In genomic region chr5:64886101-64886500, GRCm38 (mm10) we compare ENCODE assay signal across 24 mouse cellular contexts. TPM values are rescaled to one million over a fixed set of nuclear protein-coding genes. Genes with fewer than 3 reads are reported as not detected.
DNase-seq lines count a peak whose midpoint lies in the region; ATAC-seq and TF ChIP-seq lines count a peak whose summit lies in the region.
"Had no signal": no experiment of that assay in that cellular context is flagged by ENCODE, and none has a peak within 500 bp of the region (broad histone marks: within the 10 kb centered on the region; RNA-seq: fewer than 3 reads in every experiment).

No protein-coding gene starts in this region.

- no peak overlapping the region for H3K4me2 ChIP-seq in CH12.LX (ENCODE audit: insufficient read depth, low read depth, poor library complexity, severe bottlenecking)
- H3K4me2 ChIP-seq in neural tube, embryonic 15.5 days: no peak overlapping the region
- H3K4me2 ChIP-seq: embryonic facial prominence, embryonic 12.5 days; forebrain, embryonic 13.5 days; heart, embryonic 15.5 days; hindbrain, embryonic 15.5 days; liver, embryonic 11.5 days; midbrain, embryonic 12.5 days had no signal

- no peak overlapping the region for H3K4me3 ChIP-seq in CH12.LX (replicated peaks in 1 of 3; ENCODE audit: low read depth in 2 of 3, low read length in 2 of 3, poor library complexity in 1 of 3)
- H3K4me3 ChIP-seq in spleen, adult 2 months (ENCODE audit: extremely low read depth, insufficient read depth, insufficient read length): no peak overlapping the region
- H3K4me3 ChIP-seq in neural tube, embryonic 15.5 days (replicated peaks): no peak overlapping the region
- H3K4me3 ChIP-seq: embryonic facial prominence, embryonic 12.5 days; forebrain, embryonic 13.5 days; gastrocnemius, adult 2 months; heart, embryonic 15.5 days; hindbrain, embryonic 15.5 days; midbrain, embryonic 12.5 days had no signal

- no peak overlapping the region for H3K9ac ChIP-seq in CH12.LX (ENCODE audit: insufficient read depth, low read depth)
- no peak overlapping the region for H3K9ac ChIP-seq in neural tube, embryonic 15.5 days (replicated peaks)
- H3K9ac ChIP-seq: embryonic facial prominence, embryonic 12.5 days; forebrain, embryonic 13.5 days; heart, embryonic 15.5 days; hindbrain, embryonic 15.5 days; liver, postnatal 0 days; midbrain, embryonic 12.5 days had no signal

- no peak overlapping the region for H3K27ac ChIP-seq in CH12.LX (ENCODE audit: insufficient read depth, low read depth)
- peak overlapping the region; percentile 77 for H3K27ac ChIP-seq in spleen, adult 2 months (ENCODE audit: insufficient read depth, low read length)
- no peak overlapping the region for H3K27ac ChIP-seq in neural tube, embryonic 15.5 days (replicated peaks)
- H3K27ac ChIP-seq: embryonic facial prominence, embryonic 12.5 days; forebrain, embryonic 13.5 days; gastrocnemius, adult 2 months; heart, embryonic 15.5 days; hindbrain, embryonic 15.5 days; midbrain, embryonic 12.5 days had no signal

- peaks cover 4 to 35% of the 10 kb centered on the region in 2 experiments for H3K4me1 ChIP-seq in CH12.LX (ENCODE audit: control insufficient read depth in 1 of 2, insufficient read depth in 2 of 2)
- H3K4me1 ChIP-seq in spleen, adult 2 months (ENCODE audit: control insufficient read depth, insufficient read depth, insufficient read length): peaks cover 15% of the 10 kb centered on the region; the same call in 1 of the 2 replicates
- peaks cover 8% of the 10 kb centered on the region for H3K4me1 ChIP-seq in neural tube, embryonic 15.5 days
- H3K4me1 ChIP-seq: forebrain, embryonic 13.5 days; midbrain, embryonic 12.5 days had no signal

- peaks cover 19% of the 10 kb centered on the region for H3K9me3 ChIP-seq in CH12.LX (replicated peaks; ENCODE audit: low read length)
- no peaks in the 10 kb centered on the region for H3K9me3 ChIP-seq in neural tube, embryonic 15.5 days (replicated peaks)
- H3K9me3 ChIP-seq: hindbrain, embryonic 15.5 days; midbrain, embryonic 12.5 days had no signal

- peak; percentile 64; the same call in 1 of the 2 replicates for TF ChIP-seq EP300 in CH12.LX (IDR thresholded peaks at IDR 0.05; ENCODE audit: low read length)

- no peaks in the 10 kb centered on the region for H3K79me2 ChIP-seq in CH12.LX (replicated peaks; ENCODE audit: control insufficient read depth, extremely low read depth, insufficient read depth, poor library complexity, severe bottlenecking)

- TF ChIP-seq POLR2A in CH12.LX (IDR thresholded peaks at IDR 0.05; ENCODE audit: low read depth, low read length): no peak
- no peak for TF ChIP-seq POLR2A in spleen, adult 2 months (IDR thresholded peaks at IDR 0.05; ENCODE audit: low read depth, low read length)

- no peaks in the 10 kb centered on the region for H3K36me3 ChIP-seq in CH12.LX (replicated peaks in 1 of 2; ENCODE audit: control insufficient read depth in 1 of 2, insufficient read depth in 1 of 2, low read length in 1 of 2)
- no peaks in the 10 kb centered on the region for H3K36me3 ChIP-seq in spleen, adult 2 months (ENCODE audit: control insufficient read depth, insufficient read depth, low read length)
- no peaks in the 10 kb centered on the region for H3K36me3 ChIP-seq in neural tube, embryonic 15.5 days
- H3K36me3 ChIP-seq: embryonic facial prominence, embryonic 12.5 days; heart, embryonic 15.5 days; hindbrain, embryonic 15.5 days; midbrain, embryonic 12.5 days had no signal

- dilution Hi-C loops in CH12.LX (cut with MboI; ENCODE audit: extremely low pct_ligation_motif_present, extremely low pct_unique_long_range_greater_than_20kb, low sequenced_read_pairs): no loop called here

- no peak for TF ChIP-seq CTCF in CH12.LX (conservative IDR thresholded peaks at IDR 0.05 in 1 of 2, IDR thresholded peaks at IDR 0.05 in 1 of 2; ENCODE audit: low read depth in 2 of 2, low read length in 2 of 2)
- TF ChIP-seq CTCF in spleen, adult 2 months (IDR thresholded peaks at IDR 0.05; ENCODE audit: extremely low read depth, insufficient read depth, insufficient read length, insufficient replicate concordance): no peak

- peak; percentile 42 for ATAC-seq in inflammation-experienced regulatory T-cells, adult 6 months
- ATAC-seq in neural tube, embryonic 15.5 days (ENCODE audit: low FRiP score): no peak
- ATAC-seq: forebrain, embryonic 13.5 days; intestine, embryonic 16.5 days; liver, postnatal 0 days; lung, postnatal 0 days had no signal

- in situ Hi-C loops in CH12.LX (cut with MboI; ENCODE audit: low pct_ligation_motif_present, low pct_unique_long_range_greater_than_20kb, low sequenced_read_pairs): loop anchor here (5.0 kb wide), 2 partner anchors 41 to 71 kb away; no protein-coding TSS in a partner anchor

- 22% methylated on average over 4 of the region's 4 CpGs for WGBS in spleen, adult 2 months
- WGBS in neural tube, embryonic 15.5 days: 46% methylated on average over 4 of the region's 4 CpGs

- DNase-seq in A20 (ENCODE audit: low read depth, low spot score): peak; percentile 96
- DNase-seq in CH12.LX (ENCODE audit: extremely low read depth): peak; percentile 96
- peak; percentile 76 to 77 for DNase-seq in spleen, adult 2 months (ENCODE audit: low read depth in 1 of 2, low spot score in 2 of 2)
- no peak for DNase-seq in liver
- DNase-seq in embryo, embryonic 11 days: no peak
- DNase-seq: adrenal gland, postnatal 14 days; cerebellum, adult 9-10 months; gastrocnemius, adult 2 months; heart, postnatal 4 days; kidney, adult 9 months; kidney, postnatal 14 days; liver, postnatal 0 days had no signal

- TF ChIP-seq RAD21 in CH12.LX (IDR thresholded peaks at IDR 0.05; ENCODE audit: low read depth, low read length): no peak

- no peaks in the 10 kb centered on the region for H3K27me3 ChIP-seq in CH12.LX (replicated peaks)
- no peaks in the 10 kb centered on the region for H3K27me3 ChIP-seq in spleen, adult 2 months (ENCODE audit: control insufficient read depth, insufficient read depth, low read length)
- no peaks in the 10 kb centered on the region for H3K27me3 ChIP-seq in neural tube, embryonic 15.5 days (replicated peaks)
- H3K27me3 ChIP-seq: embryonic facial prominence, embryonic 12.5 days; forebrain, embryonic 13.5 days; heart, embryonic 15.5 days; hindbrain, embryonic 15.5 days; midbrain, embryonic 12.5 days had no signal

TF ChIP-seq in CH12.LX, 34 proteins besides CTCF, POLR2A, EP300 and RAD21 (continues in another document):
- TF ChIP-seq MAX (IDR thresholded peaks at IDR 0.05; ENCODE audit: low read length) (no peak), MXI1 (IDR thresholded peaks at IDR 0.05; ENCODE audit: low read depth, low read length) (no peak), RCOR1 (conservative IDR thresholded peaks at IDR 0.05; ENCODE audit: low read depth, low read length) (no peak), UBTF (IDR thresholded peaks at IDR 0.05; ENCODE audit: low read depth, low read length) (no peak), ELF1 (IDR thresholded peaks at IDR 0.05; ENCODE audit: low read depth, low read length) (no peak), PAX5 (IDR thresholded peaks at IDR 0.05; ENCODE audit: low read length) (no peak), MAFK (IDR thresholded peaks at IDR 0.05; ENCODE audit: insufficient replicate concordance, low read length) (no peak), USF2 (conservative IDR thresholded peaks at IDR 0.05; ENCODE audit: low read depth, low read length) (no peak), GABPA (IDR thresholded peaks at IDR 0.05; ENCODE audit: insufficient replicate concordance, low read depth, low read length) (no peak), NELFE (IDR thresholded peaks at IDR 0.05; ENCODE audit: low read depth, low read length) (no peak), USF1 (IDR thresholded peaks at IDR 0.05; ENCODE audit: low read depth, low read length) (no peak), ZC3H11A (IDR thresholded peaks at IDR 0.05; ENCODE audit: low read depth, low read length) (no peak), CHD2 (IDR thresholded peaks at IDR 0.05; ENCODE audit: low read length) (peak; percentile 85), IRF4 (IDR thresholded peaks at IDR 0.05; ENCODE audit: low read depth, low read length) (peak; percentile 59; the same call in 1 of the 2 replicates), CHD1 (IDR thresholded peaks at IDR 0.05; ENCODE audit: low read depth, low read length) (no peak), MAZ (IDR thresholded peaks at IDR 0.05; ENCODE audit: low read depth, low read length) (no peak), TBP (conservative IDR thresholded peaks at IDR 0.05; ENCODE audit: low read depth, low read length) (no peak), ZNF384 (IDR thresholded peaks at IDR 0.05; ENCODE audit: low read depth, low read length) (no peak), HCFC1 (IDR thresholded peaks at IDR 0.05; ENCODE audit: low read depth, low read length) (0 out of 2 replicates have a peak, but pooled peaks have one; percentile 19), SIN3A (IDR thresholded peaks at IDR 0.05; ENCODE audit: low read length) (no peak; the same call in 1 of the 2 replicates), TCF12 (IDR thresholded peaks at IDR 0.05; ENCODE audit: low read depth, low read length) (peak; percentile 56), NRF1 (IDR thresholded peaks at IDR 0.05; ENCODE audit: low read depth, low read length) (no peak), JUND (conservative IDR thresholded peaks at IDR 0.05; ENCODE audit: low read depth, low read length) (no peak), JUN (IDR thresholded peaks at IDR 0.05; ENCODE audit: insufficient read depth, low read depth, low read length) (no peak), ZKSCAN1 (IDR thresholded peaks at IDR 0.05; ENCODE audit: borderline replicate concordance, low read depth, low read length) (no peak), BHLHE40 (IDR thresholded peaks at IDR 0.05; ENCODE audit: low read depth, low read length) (peak; percentile 84), MEF2A (IDR thresholded peaks at IDR 0.05; ENCODE audit: borderline replicate concordance, low read depth, low read length) (peak; percentile 68; the same call in 1 of the 2 replicates), E2F4 (IDR thresholded peaks at IDR 0.05; ENCODE audit: insufficient replicate concordance, low read depth, low read length) (no peak), KAT2A (IDR thresholded peaks at IDR 0.05; ENCODE audit: insufficient replicate concordance, low read length) (no peak), MYC (IDR thresholded peaks at IDR 0.05; ENCODE audit: low read depth, low read length) (no peak), POLR2AphosphoS2 (IDR thresholded peaks at IDR 0.05; ENCODE audit: low read depth, low read length) (no peak)

RNA-seq across cellular contexts. Expression of gene Tlr1, which starts 47.3 kb away (rescaled TPM):
- total RNA-seq in CH12.LX (2012; rRNA removed) (4.3 and 6.4 TPM in 2 replicates), CH12.LX (2014; rRNA removed) (22.2 and 22.5 TPM in 2 replicates)
- 21.3 and 26.5 TPM in 2 replicates for polyA plus RNA-seq in CH12.LX (2012; ENCODE audit: insufficient read length, low read depth)
- polyA plus RNA-seq in inflammation-experienced regulatory T-cells, adult 6 months (2017; shearing (Covaris generic)): 10 to 100 TPM; 33.5 to 66.0 (median 62.2) TPM
- 20.8 and 42.8 TPM in 2 replicates for polyA plus RNA-seq in spleen, adult 2 months (2012; rRNA removed)
- 0.52 and 1.00 TPM in 2 replicates for polyA plus RNA-seq in neural tube, embryonic 15.5 days (2015; fragmentation: Nextera tagmentation; extraction: Ambion mirVana)
- total RNA-seq: common myeloid progenitor, adult 5-6 weeks; ES-E14 had no signal

Comparison
In these comparisons a context has a peak if more than half of its experiments do, and no peak if none do; other contexts are left out.
1. DNase-seq: peak in A20 (single experiment), CH12.LX (single experiment) and spleen, adult 2 months (2 of 2); none in liver (single experiment) and embryo, embryonic 11 days (single experiment).
2. RNA of gene Tlr1, which starts 47.3 kb away (polyA plus RNA-seq): 33.5 to 66.0 TPM in inflammation-experienced regulatory T-cells, adult 6 months, 20.8 to 42.8 TPM in spleen, adult 2 months and 21.3 to 26.5 TPM in CH12.LX; 0.52 to 1.00 TPM in neural tube, embryonic 15.5 days; every median in the first group is over 10 times any median in the second.